Mouse (Mus musculus) liver, adult 2 months (tissue): ENCODE data around the gene Pspn.

ENCODE experiments used
- CTCF ChIP-seq: fragments of 200-500 bp; IDR thresholded peaks from 2 replicates; pipeline ENCODE4 v1.5.1; 2011; ENCODE audit warnings: low read depth, low read length, control low read depth
- POLR2A ChIP-seq: fragments of 200-500 bp; IDR thresholded peaks from 2 replicates; pipeline ENCODE4 v1.6.1; 2011; ENCODE audit warnings: low read length, control low read depth; ENCODE audit not compliant: insufficient read depth; ENCODE audit errors: extremely low read depth

GRCm38 (mm10) chr17:57003994-57004393 is 4.2 kb upstream of the Pspn start:
- TF ChIP-seq CTCF: no peak
- no peak for TF ChIP-seq POLR2A
